Mouse (Mus musculus) lung, postnatal 10 days (tissue): ENCODE data around the gene Smarcc1.
"Not testable (repeated sequence)": the region's sequence is repeated elsewhere in the genome, so short reads cannot be mapped to it uniquely, and the experiment has no call there.

Source experiments
- DNase-seq: peaks from one replicate; pipeline ENCODE4 v3.0.0; 2021

Smarcc1 gene

DNA sequence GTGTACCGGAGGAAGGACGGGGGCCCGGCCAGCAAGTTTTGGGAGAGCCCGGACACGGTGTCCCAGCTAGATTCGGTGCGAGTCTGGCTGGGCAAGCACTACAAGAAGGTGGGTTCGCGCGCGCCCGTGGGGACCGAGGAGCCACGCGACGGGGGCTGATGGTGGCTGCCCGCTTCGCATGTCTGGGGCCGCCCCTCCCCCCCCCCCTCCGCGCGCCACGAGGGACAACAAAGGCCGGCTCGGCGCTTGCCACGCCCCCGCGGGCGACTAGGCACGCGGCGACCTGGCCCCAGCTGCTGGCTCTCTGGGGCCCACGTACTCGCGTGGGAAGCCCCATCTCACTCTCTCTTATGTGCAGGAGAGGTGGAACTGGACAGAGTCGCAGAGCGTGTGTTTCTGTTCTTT is 14.7 kb downstream of the Smarcc1 start:
- peak; percentile 54 for DNase-seq

DNA sequence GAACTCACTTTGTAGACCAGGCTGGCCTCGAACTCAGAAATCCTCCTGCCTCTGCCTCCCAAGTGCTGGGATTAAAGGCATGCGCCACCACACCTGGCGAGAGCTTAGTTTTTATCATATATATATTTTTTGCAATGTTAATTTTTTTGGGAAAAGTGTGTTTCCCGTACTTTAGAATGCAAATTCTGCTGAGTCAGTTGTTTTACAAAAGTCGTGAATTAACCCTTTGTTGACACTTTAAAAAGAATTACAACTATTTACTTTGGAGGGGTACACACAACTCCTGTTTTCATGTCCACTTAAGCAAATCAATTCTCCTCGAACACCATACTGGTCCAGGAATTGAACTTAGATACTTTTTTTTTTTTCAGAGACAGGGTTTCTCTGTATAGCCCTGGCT is 15.4 kb downstream of the Smarcc1 start:
- no peak for DNase-seq

DNA sequence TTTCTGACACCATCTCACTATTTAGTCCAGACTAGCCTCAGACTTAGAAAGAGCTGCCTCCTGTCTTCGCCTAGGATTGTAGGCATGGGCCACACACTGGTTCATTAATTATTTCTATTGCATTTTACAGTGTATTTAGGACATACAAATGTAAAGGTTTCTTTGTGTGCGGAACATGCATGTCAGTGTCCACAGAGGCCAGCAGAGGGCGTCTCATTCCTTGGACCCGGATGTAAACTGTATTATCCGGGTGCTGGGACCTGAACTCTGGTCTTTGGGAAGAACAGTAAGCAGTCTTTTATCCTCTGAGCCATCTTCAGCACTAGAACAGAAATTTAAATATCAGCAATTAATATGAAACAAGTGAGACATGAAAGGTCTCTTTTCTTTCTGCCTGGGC is 16.7 kb downstream of the Smarcc1 start:
- DNase-seq, result no peak

DNA sequence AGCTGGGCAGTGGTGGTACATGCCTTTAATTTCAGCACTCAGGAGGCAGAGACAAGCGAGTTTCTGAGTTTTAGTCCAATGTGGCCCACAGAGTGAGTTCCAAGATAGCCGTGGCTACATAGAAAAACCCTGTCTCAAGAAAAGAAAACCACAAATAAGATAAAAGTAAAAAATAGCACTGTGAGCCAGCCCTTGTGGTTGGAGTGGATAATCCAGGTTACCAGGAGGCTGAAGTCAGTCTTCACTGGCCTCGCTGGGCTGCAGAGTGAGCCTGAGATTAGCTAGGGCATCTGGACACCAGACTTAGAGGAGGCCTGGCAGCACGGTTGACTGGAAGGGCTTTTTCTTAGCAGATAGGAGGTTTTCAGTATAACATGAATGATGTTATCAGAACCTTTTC is 21.6 kb downstream of the Smarcc1 start:
- DNase-seq, result no peak

DNA sequence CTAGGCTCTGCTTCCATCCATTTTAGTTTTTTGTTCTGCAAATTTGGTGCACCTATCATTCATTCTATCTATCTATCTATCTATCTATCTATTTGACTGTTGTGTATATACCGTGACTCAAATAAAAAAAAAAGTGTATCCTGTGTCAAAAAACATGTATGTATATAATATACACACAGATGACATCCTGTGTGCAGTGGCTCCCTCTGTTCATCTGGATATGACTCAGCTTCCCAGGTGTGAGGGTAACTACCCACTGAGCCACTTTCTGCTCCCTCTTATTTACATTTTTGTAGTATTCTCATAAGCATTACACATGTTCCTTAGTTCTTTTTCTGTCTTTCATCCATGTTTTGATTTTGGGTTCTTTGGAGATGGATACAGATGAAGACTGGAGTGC is 24.6 kb downstream of the Smarcc1 start:
- DNase-seq, result no peak

DNA sequence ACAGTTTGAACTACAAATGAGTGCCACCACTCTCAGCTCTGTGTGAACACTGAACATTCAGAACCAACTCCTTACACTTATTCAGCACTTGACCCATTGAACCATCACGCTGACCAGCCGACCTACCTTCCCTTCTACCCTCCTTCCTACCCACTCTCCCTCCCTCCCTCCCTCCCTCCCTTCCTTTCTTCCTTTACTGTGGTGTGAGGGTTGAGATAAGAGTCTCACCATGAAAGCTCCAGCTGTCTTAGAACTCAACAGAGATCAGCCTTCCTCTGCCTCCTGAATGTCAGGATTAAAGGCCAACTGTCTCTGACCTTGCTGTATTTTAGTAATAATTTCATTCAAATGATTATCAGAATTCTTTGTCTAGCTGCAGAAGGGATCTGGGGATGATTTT is 31.1 kb downstream of the Smarcc1 start:
- DNase-seq, result no peak

DNA sequence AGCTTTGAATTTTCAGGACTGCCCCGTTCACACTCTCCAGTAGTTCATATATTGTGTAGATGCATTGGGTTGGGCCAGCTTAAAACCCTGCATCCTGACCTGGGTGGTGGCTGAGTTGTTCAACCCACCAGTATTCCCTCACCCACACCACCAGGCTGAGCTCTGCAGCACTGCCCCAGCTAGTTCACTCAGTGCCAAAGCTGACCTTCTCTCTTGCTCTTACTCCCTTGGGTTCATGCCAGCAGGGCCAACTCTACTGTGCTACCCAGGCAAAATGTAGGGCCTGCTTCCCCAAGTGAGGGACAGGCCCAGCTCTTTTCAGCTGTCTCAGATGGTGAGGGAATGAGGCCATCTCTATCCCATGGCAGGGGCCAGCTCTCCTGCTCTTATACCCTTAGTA is 41.5 kb downstream of the Smarcc1 start:
- no peak for DNase-seq

DNA sequence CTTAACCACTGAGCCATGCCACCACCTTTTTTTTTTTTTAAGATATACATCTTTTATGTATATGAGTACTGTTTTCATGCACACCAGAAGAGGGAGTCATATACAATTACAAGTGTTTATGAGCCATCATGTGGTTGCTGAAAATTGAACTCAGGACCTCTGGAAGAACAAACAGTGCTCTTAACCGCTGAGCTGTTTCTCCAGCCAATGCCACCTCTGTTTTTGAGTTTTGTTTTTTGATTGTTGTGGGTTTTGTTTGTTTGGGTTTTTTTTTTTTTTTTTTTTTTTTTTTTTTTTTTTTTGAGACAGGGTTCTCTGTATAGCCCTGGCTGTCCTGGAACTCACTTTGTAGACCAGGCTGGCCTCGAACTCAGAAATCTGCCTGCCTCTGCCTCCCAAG is 43.0 kb downstream of the Smarcc1 start:
- DNase-seq, result not testable (repeated sequence)

DNA sequence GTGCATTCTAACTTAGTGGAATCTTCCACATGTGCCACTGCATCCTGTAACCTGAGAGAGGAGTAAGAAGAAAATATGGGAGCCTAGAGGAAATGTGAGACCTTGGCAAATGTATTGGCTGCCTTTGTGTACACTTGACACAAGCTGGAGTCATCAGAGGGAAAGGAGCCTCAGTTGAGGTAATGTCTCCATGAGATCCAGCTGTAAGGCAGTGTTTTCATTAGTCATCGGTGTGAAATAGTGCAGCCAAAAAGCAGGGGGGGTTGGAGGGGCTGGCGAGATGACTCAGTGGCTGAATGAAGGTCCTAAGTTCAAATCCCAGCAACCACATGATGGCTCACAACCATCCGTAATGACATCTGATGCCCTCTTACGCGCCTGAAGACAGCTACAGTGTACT is 44.9 kb downstream of the Smarcc1 start:
- DNase-seq, result no peak

DNA sequence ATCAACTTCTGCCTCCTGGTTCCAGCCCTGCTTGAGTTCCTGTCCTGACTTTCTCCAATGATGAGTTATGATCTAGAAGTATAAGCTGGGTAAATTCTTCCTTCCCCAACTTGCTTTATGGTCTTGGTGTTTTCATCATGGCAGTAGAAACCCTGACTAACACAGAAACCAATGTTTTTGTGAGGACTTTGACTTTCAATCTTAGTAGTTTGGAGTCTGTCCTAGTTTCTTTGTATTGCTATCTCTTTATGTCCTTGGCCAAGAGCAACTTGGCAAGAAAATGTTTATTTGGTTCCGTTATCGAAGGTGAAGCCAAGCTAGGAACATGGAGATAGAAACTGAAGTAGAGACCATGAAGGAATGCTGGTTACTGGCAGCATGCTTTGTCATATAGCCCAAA is 45.6 kb downstream of the Smarcc1 start:
- DNase-seq, result no peak

DNA sequence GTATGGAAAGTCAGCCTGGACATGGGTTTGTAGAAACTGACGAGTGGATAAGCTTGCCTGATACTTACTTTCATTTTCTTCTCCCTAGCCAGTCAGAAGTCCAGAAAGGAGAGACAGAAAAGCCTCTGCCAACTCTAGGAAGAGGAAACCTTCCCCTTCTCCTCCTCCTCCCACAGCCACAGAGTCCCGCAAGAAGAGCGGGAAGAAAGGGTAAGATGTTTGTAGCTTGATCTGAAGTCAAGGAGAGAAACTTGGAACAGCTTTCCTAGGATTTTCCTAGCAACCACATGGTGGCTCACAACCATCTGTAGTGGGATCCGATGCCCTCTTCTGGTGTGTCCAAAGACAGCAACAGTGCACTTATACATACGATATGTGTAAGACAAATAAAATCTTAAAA is 53.4 kb downstream of the Smarcc1 start:
- DNase-seq, result no peak

DNA sequence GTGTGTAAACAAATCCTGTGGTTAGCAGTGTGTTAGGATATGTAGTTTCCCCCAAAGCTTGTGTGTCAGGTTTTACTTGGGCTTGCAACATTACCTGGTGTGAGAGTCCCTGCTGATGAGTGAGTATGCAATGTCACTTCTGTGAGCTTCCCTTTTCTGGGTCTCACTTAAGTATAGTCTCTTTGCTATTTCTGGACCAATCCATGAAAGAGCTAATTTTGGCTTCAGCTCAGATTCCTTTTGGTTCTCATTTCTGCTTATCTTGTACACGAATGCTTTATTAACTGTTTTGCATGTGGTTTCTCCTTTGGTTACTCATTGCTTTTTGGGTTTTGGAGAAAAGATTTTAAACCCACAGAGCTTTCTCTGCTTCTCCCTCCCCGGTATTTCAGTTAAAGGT is 82.4 kb downstream of the Smarcc1 start:
- DNase-seq, result no peak

DNA sequence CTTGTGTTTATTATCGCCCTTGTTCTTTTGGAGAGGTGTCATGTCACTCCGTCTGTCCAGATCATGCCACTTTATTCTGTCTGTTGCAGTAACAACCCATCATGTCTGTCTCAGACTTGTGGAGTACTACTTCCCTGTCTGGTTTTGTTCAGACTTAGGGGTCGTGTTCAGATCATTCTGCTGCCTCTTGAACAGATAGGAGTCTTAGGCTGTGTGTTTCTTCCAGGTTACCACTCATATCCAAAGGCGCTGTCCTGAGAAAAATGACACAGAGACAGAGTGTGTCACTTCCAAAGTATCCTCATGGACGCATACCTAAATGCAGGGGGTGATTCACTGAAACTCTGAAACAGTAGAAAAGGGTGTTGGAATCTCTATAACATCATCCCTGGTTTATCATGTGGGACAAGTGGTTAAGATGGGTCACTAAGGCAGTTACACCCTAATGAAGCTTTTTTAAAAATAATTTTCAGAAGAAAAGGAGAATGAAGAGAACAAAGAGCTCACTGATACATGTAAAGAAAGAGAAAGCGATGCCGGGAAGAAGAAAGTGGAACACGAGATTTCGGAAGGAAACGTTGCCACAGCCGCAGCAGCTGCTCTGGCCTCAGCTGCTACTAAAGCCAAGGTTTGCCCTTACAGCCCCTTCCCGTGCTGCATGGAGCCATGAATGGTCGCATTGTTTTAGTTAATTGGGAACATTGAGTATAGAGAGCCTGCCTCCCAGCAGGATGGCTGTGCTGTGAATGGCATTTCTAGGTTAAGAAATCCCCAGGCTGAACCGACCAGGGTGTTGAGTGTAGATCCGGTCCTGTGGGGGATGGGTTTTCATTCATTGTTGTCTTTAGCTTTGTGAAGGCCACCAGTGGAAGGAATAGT is 88.3 kb downstream of the Smarcc1 start:
- DNase-seq, result no peak

DNA sequence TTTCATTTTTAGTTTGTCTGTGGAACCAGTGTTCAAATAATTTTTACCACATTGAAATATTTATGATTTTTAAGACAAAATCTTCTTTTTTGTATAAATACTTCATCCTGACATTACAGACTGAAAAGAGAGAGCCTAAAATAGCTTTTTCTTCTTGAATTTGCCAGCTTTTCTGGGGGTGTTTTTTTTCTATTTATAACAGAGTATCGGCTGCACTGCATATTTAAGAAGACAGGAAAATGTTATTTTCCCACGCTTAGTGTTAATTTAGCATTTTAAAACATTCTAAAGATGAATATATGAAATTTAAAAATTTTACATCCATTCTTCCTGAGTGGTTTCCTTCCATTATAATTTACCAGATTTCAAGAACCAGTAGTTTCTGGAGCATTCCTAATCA is 88.9 kb downstream of the Smarcc1 start:
- DNase-seq, result no peak

DNA sequence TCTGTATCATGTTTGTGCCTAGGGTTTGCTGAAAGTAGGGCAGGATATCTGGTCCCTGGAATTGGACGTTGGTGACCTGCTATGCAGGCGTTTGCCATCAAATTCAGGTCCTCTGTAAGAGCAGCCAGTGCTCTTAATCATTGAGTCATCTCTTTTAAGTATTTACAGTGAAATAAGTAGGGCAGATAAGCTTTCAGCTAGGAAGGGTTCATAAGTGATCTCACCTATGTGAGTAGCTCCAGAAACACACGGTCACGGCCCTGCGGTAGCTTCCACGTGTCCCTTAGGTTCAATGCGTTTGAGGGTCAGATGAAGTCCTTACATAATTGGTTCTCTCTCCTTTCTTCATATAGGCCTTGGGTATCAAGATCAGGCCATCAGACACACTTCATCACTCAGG is 90.8 kb downstream of the Smarcc1 start:
- DNase-seq, result no peak

DNA sequence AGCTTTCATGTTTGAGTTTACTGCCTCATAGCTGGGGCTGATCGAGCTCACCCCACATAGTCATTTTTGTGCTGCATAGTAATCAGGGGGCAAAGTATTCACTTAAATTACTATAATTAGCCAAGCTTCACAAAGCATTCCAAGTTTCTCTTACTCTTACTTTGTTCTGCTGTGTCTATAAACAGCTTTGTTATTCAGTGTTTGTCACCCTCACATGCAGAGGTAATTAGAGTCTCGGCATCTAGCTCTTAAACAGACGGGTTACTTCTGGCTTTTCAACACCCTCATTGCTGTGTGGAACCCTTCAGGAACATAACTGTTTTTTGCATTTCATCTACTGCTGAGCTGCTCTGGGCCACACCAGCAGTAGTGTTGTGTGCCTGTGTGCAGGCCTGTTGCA is 91.5 kb downstream of the Smarcc1 start:
- no peak for DNase-seq

DNA sequence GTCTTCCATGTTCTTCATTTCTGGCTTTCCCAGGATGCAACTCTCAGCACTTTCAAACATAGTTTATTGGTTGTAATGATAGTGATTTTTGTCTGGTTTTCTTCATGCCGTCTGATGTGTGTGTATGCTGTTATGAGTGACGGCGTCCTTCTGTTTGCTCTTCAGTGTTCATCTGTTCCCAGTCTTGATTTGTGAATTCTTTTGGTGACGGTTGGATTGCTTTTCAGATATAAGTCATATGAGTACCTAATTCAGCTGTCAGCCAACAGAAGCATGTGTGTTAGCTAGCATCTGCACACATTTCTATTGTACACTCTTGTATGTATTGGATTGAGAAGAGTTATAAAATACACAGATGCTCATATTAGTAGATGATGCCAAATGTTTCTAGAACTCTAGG is 106.8 kb downstream of the Smarcc1 start:
- DNase-seq, result no peak

DNA sequence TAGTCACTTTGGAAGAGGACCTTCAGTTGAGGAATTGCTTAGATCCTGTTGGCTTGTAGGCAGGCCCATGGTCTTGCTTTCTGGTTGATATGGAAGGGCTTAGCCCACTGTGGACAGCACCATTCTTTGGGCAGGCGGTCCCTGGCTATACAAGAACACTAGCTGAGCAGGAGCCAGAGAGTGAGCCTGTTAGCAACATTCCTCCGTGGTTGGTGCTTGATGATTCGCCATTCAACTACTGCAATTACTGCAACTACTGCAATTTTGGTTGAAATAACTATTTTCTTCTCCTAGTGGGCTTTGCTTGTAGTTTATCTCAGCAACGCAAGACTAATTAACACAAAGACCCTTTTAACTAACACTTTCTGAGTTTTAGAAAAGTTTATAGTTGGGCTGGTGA is 108.7 kb downstream of the Smarcc1 start:
- no peak for DNase-seq

DNA sequence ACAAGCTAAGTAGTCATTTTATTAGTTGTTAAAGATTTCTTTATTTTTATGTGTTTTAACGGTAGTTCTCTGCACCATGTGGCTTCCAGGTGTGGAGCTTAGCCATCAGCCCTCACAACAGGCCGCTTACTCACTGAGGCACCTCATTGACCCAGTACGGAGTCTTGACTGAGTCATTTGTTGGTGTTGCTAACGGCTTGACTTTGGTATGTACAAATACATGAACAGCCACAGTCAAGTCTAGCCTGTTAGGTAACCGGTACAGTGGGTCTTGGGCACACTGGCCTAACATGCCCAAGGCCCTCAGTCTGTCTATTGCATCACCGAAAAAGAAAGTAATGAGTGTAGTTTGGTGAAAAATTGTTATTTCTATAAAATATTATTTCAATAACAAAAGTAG is 111.2 kb downstream of the Smarcc1 start:
- no peak for DNase-seq

DNA sequence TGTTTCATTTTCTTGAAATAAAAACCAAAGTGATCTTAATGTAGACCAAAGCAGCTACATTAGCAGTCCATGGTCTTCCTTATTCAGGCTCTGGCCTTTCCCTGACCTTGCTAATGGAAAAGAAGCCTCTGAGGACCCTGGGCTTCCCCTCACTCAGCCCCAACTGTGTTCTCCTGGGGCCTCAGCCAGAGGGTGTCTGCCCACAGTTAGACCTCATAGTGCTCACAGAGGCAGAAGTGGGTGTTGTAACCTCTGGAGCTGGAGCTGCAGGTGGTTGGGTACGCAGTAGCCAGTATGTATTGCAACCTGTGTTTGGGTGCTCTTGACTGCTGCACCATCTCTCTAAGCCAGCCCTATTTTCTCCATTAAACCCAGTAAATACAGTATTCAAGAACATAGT is 111.6 kb downstream of the Smarcc1 start:
- no peak for DNase-seq

DNA sequence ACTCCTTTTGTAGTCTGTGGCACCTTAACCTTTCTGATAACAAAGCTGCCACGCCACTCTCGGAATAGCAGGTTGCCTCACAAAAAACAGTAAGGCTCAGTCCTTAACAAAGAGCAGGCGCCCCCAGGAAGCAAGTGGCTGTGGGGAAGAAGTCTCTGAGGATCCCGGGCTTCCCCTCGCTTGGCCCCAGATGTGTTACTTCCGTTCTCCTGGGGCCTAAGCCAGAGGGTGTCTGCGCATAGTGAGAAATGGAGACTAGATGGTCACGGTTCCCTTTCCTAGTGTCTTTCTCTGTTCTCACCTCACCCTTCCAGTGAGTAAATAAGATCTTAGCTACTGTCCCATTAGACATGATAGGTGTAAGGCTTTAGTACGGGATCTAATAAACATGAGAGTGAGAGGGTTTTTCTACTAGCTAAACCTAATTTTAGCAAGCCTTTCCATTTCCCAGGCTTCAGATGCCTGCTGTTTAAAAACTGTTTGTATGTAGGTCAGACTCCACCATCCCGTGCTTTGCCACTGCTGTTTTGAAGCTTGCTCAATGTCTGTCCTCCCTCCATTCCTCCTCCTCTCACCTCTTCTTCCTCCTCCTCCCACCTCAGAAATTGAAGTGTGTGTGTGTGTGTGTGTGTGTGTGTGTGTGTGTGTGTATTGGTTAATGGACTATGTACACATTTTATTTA is 112.2 kb downstream of the Smarcc1 start:
- DNase-seq, result no peak

DNA sequence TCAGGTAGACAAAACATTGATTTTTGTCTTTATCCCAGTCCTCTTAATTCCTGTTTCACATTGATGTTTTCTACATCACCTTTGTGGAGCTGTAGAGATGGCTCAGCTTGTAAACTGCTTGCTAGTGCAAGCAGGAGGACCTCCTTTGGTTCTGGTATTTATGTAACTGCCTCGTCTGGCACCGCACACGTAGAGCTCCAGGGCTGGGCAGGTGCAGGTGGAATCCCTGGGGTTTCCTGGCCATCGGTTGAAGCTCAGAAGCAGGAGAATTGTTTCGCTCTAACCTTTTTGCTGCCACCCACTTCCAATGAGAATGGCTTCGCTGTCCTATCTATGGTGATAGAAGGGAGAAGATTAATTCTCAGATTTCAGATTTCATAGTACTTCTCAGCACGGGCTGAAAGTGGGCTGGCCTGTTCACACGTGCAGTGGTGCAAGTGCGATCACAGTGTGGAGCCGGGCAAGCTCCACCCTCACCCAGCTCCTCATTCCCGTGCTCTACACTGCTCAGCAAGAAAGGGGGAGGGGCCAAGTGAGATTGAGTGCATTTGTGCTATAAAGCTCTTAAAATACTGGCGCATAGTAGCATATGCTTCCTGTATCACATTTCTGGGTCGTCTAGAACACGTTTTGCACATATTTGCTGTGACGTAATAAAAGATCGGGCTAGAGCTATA is 113.0 kb downstream of the Smarcc1 start:
- DNase-seq, result peak; percentile 12

DNA sequence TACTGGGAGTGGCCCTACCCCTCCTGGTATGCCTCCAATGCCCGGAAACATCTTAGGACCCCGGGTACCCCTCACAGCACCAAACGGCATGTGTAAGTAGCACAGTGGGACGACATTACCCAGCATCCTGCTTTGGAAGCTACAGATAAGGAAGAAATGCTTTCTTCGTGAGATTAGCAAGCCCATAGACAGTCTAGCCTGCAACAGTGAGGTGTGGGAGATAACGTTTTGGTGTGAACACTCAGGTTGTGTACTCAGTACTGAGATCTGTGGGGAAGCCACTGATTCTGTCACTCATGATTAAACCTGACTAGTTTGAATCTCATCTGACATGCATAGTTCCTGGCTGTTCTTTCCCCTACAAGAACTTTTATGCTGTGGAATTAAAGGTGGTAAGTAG is 117.5 kb downstream of the Smarcc1 start:
- DNase-seq, result no peak

DNA sequence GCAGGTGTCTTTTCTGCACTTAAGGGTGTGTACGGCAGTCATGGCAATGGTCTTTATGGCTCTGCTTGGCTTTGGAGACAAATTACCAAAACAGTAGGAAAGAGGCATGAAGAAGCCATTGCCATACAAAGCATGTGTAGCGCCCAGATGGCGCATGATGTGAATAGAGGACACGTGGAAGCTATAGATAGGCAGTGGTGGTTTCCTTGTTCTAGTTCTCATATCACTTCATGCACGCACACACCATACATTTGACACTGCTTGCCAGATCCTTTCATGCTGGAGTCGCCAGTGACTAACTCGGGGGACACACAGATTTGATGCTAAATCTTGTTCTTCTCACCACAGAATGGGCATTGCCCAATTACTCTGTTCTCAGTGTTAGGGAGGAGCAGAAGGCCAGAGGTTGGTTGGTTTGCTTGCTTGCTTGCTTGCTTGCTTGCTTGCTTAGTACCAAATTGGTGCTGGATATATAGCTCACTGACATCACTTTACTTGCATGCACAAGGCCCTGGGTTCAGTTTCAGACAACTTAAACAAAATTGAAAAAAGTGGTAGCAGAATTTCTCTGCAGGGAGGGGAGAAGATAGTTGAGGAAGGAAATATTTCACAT is 125.8 kb downstream of the Smarcc1 start, which contains the start of gene Cspg5:
Cspg5 (plus strand) TSS at position 563 of the 613 bp plus-strand sequence.
- DNase-seq, result no peak
